Mouse (Mus musculus) ES-E14 (cell line): Measurements from ENCODE around the gene P2rx1.

Experiments used
- HCFC1 ChIP-seq: IDR thresholded peaks from 2 replicates; pipeline ENCODE4 v1.6.1; 2012; ENCODE audit warnings: low read length, inconsistent platforms, borderline replicate concordance; ENCODE audit not compliant: insufficient read depth
- MAFK ChIP-seq: IDR thresholded peaks from 2 replicates; pipeline ENCODE4 v1.6.1; 2014; ENCODE audit warnings: mild to moderate bottlenecking, low read depth, low read length, inconsistent platforms; ENCODE audit not compliant: insufficient read depth

- TF ChIP-seq HCFC1 (0 out of 2 replicates have a peak, but pooled peaks have one; percentile 23), MAFK (no peak)
Observed at GRCm38 (mm10) chr11:73006377-73006776, 7.5 kb downstream of the P2rx1 start.
